Mouse (Mus musculus): ENCODE measurements at regions not wholly inside any gene's neighbourhood (a gene's known extent, or its start where the extent isn't known, plus 50 kb on each side); places are given as distances from the start of the nearest gene placed in this dataset.

GRCm38 (mm10) chr3:105300693-105301548 lies 151.2 kb upstream of the Kcnd3 start:
- H3K4me3 ChIP-seq (replicated peaks) = no peak overlapping the region
- H3K4me1 ChIP-seq = no peaks in the 10 kb centered on the region
- H3K9me3 ChIP-seq = no peaks in the 10 kb centered on the region
- H3K36me3 ChIP-seq (replicated peaks; ENCODE audit: low read length) = no peaks in the 10 kb centered on the region
- H3K27me3 ChIP-seq (replicated peaks) = peaks cover 5% of the 10 kb centered on the region
- TF ChIP-seq FLI1 (IDR thresholded peaks at IDR 0.05; ENCODE audit: low read length) = no peak

GRCm38 (mm10) chr3:105307676-105308075 lies 144.5 kb upstream of the Kcnd3 start:
- Histone ChIP-seq H3K36me3 (replicated peaks; ENCODE audit: low read length) (no peaks in the 10 kb centered on the region), H3K4me3 (replicated peaks) (no peak overlapping the region), H3K27me3 (replicated peaks) (no peaks in the 10 kb centered on the region), H3K9me3 (no peaks in the 10 kb centered on the region), H3K4me1 (no peaks in the 10 kb centered on the region)
- TF ChIP-seq GATA1 (IDR thresholded peaks at IDR 0.05; ENCODE audit: borderline replicate concordance, low read length) (no peak), FLI1 (IDR thresholded peaks at IDR 0.05; ENCODE audit: low read length) (no peak)

GRCm38 (mm10) chr3:105309020-105309419 lies 143.1 kb upstream of the Kcnd3 start:
- TF ChIP-seq GATA1 (IDR thresholded peaks at IDR 0.05; ENCODE audit: borderline replicate concordance, low read length) (no peak), FLI1 (IDR thresholded peaks at IDR 0.05; ENCODE audit: low read length) (no peak)
- Histone ChIP-seq H3K27me3 (replicated peaks) (no peaks in the 10 kb centered on the region), H3K9me3 (no peaks in the 10 kb centered on the region), H3K36me3 (replicated peaks; ENCODE audit: low read length) (no peaks in the 10 kb centered on the region), H3K4me1 (no peaks in the 10 kb centered on the region), H3K4me3 (replicated peaks) (no peak overlapping the region)

- H3K9me3 ChIP-seq = no peaks in the 10 kb centered on the region
- no peaks in the 10 kb centered on the region for H3K27me3 ChIP-seq (replicated peaks)
- no peak for TF ChIP-seq FLI1 (IDR thresholded peaks at IDR 0.05; ENCODE audit: low read length)
- TF ChIP-seq GATA1 (IDR thresholded peaks at IDR 0.05; ENCODE audit: borderline replicate concordance, low read length) = no peak
- H3K4me1 ChIP-seq = no peaks in the 10 kb centered on the region
- H3K36me3 ChIP-seq (replicated peaks; ENCODE audit: low read length) = no peaks in the 10 kb centered on the region
- H3K4me3 ChIP-seq (replicated peaks) = no peak overlapping the region
Observed at GRCm38 (mm10) chr3:105353268-105353667, 98.9 kb upstream of the Kcnd3 start.

- Histone ChIP-seq H3K4me3 (replicated peaks) (no peak overlapping the region), H3K4me1 (no peaks in the 10 kb centered on the region), H3K36me3 (replicated peaks; ENCODE audit: low read length) (no peaks in the 10 kb centered on the region), H3K27me3 (replicated peaks) (no peaks in the 10 kb centered on the region), H3K9me3 (no peaks in the 10 kb centered on the region)
- TF ChIP-seq GATA1 (IDR thresholded peaks at IDR 0.05; ENCODE audit: borderline replicate concordance, low read length) = no peak
- TF ChIP-seq FLI1 (IDR thresholded peaks at IDR 0.05; ENCODE audit: low read length) = no peak
Observed at GRCm38 (mm10) chr3:105354123-105354931, 97.8 kb upstream of the Kcnd3 start.

DNA sequence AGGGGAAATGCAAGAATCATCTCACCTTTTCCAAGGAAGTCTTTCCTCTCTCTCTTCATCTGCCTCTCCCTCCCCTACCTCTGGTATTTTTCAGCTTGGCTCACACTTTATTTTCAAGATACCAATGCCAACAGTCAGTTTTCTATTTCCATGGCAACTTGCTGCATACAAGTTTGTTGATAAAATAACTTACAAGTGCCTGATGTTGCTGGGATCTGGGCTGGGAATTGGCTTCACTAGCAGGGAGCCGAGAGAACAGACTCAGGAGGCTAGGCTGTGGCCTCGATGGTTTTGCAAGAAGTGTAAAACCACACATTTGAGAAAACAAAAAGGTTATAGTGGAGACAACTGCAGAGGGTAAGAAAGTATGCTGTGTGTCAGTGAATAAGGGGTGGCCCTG lies 94.6 kb upstream of the Kcnd3 start:
- H3K36me3 ChIP-seq (replicated peaks; ENCODE audit: low read length) = no peaks in the 10 kb centered on the region
- H3K9me3 ChIP-seq = no peaks in the 10 kb centered on the region
- H3K4me1 ChIP-seq = no peaks in the 10 kb centered on the region
- H3K4me3 ChIP-seq (replicated peaks) = no peak overlapping the region
- TF ChIP-seq GATA1 (IDR thresholded peaks at IDR 0.05; ENCODE audit: borderline replicate concordance, low read length) (no peak), FLI1 (IDR thresholded peaks at IDR 0.05; ENCODE audit: low read length) (no peak)
- no peaks in the 10 kb centered on the region for H3K27me3 ChIP-seq (replicated peaks)

- no peak overlapping the region for H3K4me3 ChIP-seq (replicated peaks)
- H3K27me3 ChIP-seq (replicated peaks) = no peaks in the 10 kb centered on the region
Observed at GRCm38 (mm10) chr3:105359636-105360035, 92.5 kb upstream of the Kcnd3 start.

GRCm38 (mm10) chr3:105364685-105365084 lies 87.4 kb upstream of the Kcnd3 start:
- Histone ChIP-seq H3K27me3 (replicated peaks) (peaks cover 8% of the 10 kb centered on the region), H3K36me3 (replicated peaks; ENCODE audit: low read length) (no peaks in the 10 kb centered on the region), H3K4me1 (no peaks in the 10 kb centered on the region), H3K9me3 (no peaks in the 10 kb centered on the region), H3K4me3 (replicated peaks) (no peak overlapping the region)
- TF ChIP-seq FLI1 (IDR thresholded peaks at IDR 0.05; ENCODE audit: low read length) (no peak), GATA1 (IDR thresholded peaks at IDR 0.05; ENCODE audit: borderline replicate concordance, low read length) (no peak)

More at GRCm38 (mm10) chr3:105359636-105360035, 92.5 kb upstream of the Kcnd3 start:
- Histone ChIP-seq H3K9me3 (no peaks in the 10 kb centered on the region), H3K4me1 (no peaks in the 10 kb centered on the region), H3K36me3 (replicated peaks; ENCODE audit: low read length) (no peaks in the 10 kb centered on the region)
- no peak for TF ChIP-seq FLI1 (IDR thresholded peaks at IDR 0.05; ENCODE audit: low read length)

DNA sequence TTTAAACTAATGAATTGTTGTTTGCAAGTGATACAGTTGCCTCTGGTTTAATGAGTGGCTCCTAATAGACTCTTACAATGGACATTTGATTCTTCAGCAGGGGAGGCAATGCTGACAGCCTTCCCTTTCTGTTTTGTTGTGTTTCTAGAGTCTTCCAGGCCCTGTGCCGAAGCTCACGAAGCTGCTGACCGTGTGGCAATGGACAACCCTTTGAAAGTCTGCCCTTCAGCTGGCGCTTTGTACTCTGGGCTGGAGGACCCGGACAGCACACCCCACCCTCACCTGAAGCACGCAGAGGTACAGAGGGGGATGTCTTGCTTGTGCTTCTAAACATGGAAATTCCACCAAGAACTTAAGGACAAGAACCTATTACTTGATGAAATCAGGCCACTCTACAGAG lies 85.3 kb upstream of the Kcnd3 start:
- TF ChIP-seq GATA1 (IDR thresholded peaks at IDR 0.05; ENCODE audit: borderline replicate concordance, low read length) = no peak
- TF ChIP-seq FLI1 (IDR thresholded peaks at IDR 0.05; ENCODE audit: low read length) = no peak
- no peak overlapping the region for H3K4me3 ChIP-seq (replicated peaks)
- no peaks in the 10 kb centered on the region for H3K4me1 ChIP-seq
- H3K27me3 ChIP-seq (replicated peaks) = peaks cover 8% of the 10 kb centered on the region
- no peaks in the 10 kb centered on the region for H3K36me3 ChIP-seq (replicated peaks; ENCODE audit: low read length)
- no peaks in the 10 kb centered on the region for H3K9me3 ChIP-seq

GRCm38 (mm10) chr3:105367972-105368371 lies 84.2 kb upstream of the Kcnd3 start:
- Histone ChIP-seq H3K27me3 (replicated peaks) (peaks cover 14% of the 10 kb centered on the region), H3K9me3 (no peaks in the 10 kb centered on the region)
- no peak for TF ChIP-seq GATA1 (IDR thresholded peaks at IDR 0.05; ENCODE audit: borderline replicate concordance, low read length)

More at GRCm38 (mm10) chr3:105367972-105368371, 84.2 kb upstream of the Kcnd3 start:
- Histone ChIP-seq H3K4me3 (replicated peaks) (no peak overlapping the region), H3K36me3 (replicated peaks; ENCODE audit: low read length) (no peaks in the 10 kb centered on the region), H3K4me1 (no peaks in the 10 kb centered on the region)

Data from megakaryocyte, embryonic 14.5 days (primary cell).